Mouse (Mus musculus) heart, embryonic 10.5 days (tissue): ENCODE data around the gene Tti1. TPM values are rescaled to one million over a fixed set of nuclear protein-coding genes. Genes with fewer than 3 reads are reported as not detected.
A peak's percentile ranks its signal among the peaks of the same experiment; 100 is the strongest.

Experiments used
- DNase-seq: peaks from one replicate; pipeline ENCODE4 v3.0.0-alpha.2; 2017; ENCODE audit warnings: low spot score
- H3K27ac ChIP-seq: fragments of 300-500 bp; sonication (generic); 2 replicates; pipeline ENCODE4 v1.5.1; 2016; ENCODE audit warnings: mild to moderate bottlenecking
- H3K27me3 ChIP-seq: fragments of 300-500 bp; sonication (generic); 2 replicates; pipeline ENCODE4 v1.6.1; 2016; ENCODE audit warnings: mild to moderate bottlenecking; ENCODE audit not compliant: poor library complexity, insufficient read depth, severe bottlenecking
- H3K36me3 ChIP-seq: fragments of 300-500 bp; sonication (generic); 2 replicates; pipeline ENCODE4 v1.6.1; 2016; ENCODE audit warnings: mild to moderate bottlenecking, moderate library complexity
- H3K4me1 ChIP-seq: fragments of 300-500 bp; sonication (generic); 2 replicates; pipeline ENCODE4 v1.6.1; 2016; ENCODE audit warnings: mild to moderate bottlenecking
- H3K4me3 ChIP-seq: fragments of 300-500 bp; sonication (generic); 2 replicates; pipeline ENCODE4 v1.5.1; 2016; ENCODE audit warnings: mild to moderate bottlenecking, moderate library complexity
- H3K9me3 ChIP-seq: fragments of 300-500 bp; sonication (generic); 2 replicates; pipeline ENCODE4 v1.6.1; 2016; ENCODE audit warnings: mild to moderate bottlenecking, moderate library complexity
- WGBS: fragments of 180-500 bp; shearing (Covaris S2); methylation state at CpG from one replicate; pipeline ENCODE4 v1.1.7; 2016; 5-methylcytosine and 5-hydroxymethylcytosine counted together
- polyA plus RNA-seq: library from polyadenylated mRNA; unstranded; fragments of >200 nt; fragmentation: Nextera tagmentation; extraction: Ambion mirVana; gene quantifications from 2 replicates; pipeline ENCODE4 v1.2.1, GENCODE M21; 2016

The Tti1 gene
- polyA plus RNA-seq, 1 experiment from 2014 or later, result 30.5 TPM

DNA sequence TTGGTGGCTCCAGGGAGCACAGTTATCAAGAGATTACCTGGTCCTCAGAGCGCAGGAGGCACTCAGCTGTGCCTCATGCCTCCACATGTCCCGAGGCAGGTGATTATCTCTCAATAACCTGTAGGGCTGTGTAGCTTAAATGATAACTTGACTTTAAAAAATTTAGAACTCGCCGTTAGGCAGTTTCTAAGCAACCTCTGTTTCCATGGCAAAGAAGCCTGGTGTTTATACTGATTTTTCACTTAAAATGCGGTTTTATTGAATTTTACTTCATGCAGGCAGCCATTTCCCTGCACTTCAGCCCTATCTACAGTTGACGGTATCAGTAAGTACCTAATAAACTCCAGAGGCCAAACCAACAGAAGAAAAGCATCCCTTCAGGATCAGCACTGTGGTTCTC is 42.0 kb downstream of the Tti1 start:
- H3K27ac ChIP-seq, result 0 out of 2 replicates have a peak overlapping the region, but pooled peaks have one; percentile 74
- DNase-seq, result no peak
- H3K4me1 ChIP-seq, result peaks cover 41% of the 10 kb centered on the region
- WGBS, result 73% methylated on average over 6 of the region's 6 CpGs
- no peaks in the 10 kb centered on the region for H3K9me3 ChIP-seq
- peaks cover 30% of the 10 kb centered on the region for H3K36me3 ChIP-seq
- no peak overlapping the region for H3K4me3 ChIP-seq
- no peaks in the 10 kb centered on the region for H3K27me3 ChIP-seq

GRCm38 (mm10) chr2:157985611-157986010 is 42.6 kb downstream of the Tti1 start:
- Histone ChIP-seq H3K27ac (peak overlapping the region; percentile 74; the same call in 1 of the 2 replicates), H3K9me3 (no peaks in the 10 kb centered on the region), H3K4me1 (peaks cover 41% of the 10 kb centered on the region), H3K36me3 (peaks cover 27% of the 10 kb centered on the region; the same call in 1 of the 2 replicates), H3K27me3 (no peaks in the 10 kb centered on the region), H3K4me3 (no peak overlapping the region)
- WGBS, result 69% methylated on average over 4 of the region's 4 CpGs
- DNase-seq, result no peak

GRCm38 (mm10) chr2:157983276-157983675 is 45.0 kb downstream of the Tti1 start:
- H3K4me3 ChIP-seq, result no peak overlapping the region
- WGBS, result 79% methylated on average over 4 of the region's 4 CpGs

GRCm38 (mm10) chr2:157982727-157983126 is 45.5 kb downstream of the Tti1 start:
- H3K9me3 ChIP-seq, result no peaks in the 10 kb centered on the region
- no peak for DNase-seq
- H3K27me3 ChIP-seq, result no peaks in the 10 kb centered on the region
- 82% methylated on average over 3 of the region's 3 CpGs for WGBS
- H3K4me1 ChIP-seq, result peaks cover 28% of the 10 kb centered on the region
- no peak overlapping the region for H3K27ac ChIP-seq
- H3K4me3 ChIP-seq, result no peak overlapping the region
- H3K36me3 ChIP-seq, result peaks cover 26% of the 10 kb centered on the region; the same call in 1 of the 2 replicates

More at GRCm38 (mm10) chr2:157983276-157983675, 45.0 kb downstream of the Tti1 start:
- Histone ChIP-seq H3K9me3 (no peaks in the 10 kb centered on the region), H3K36me3 (peaks cover 26% of the 10 kb centered on the region; the same call in 1 of the 2 replicates), H3K4me1 (peaks cover 32% of the 10 kb centered on the region), H3K27me3 (no peaks in the 10 kb centered on the region), H3K27ac (no peak overlapping the region)
- DNase-seq, result no peak

- peaks cover 21% of the 10 kb centered on the region; the same call in 1 of the 2 replicates for H3K36me3 ChIP-seq
- 64% methylated on average over 5 of the region's 5 CpGs for WGBS
- H3K27me3 ChIP-seq, result peaks cover 24% of the 10 kb centered on the region
These were observed 49.0 kb downstream of the Tti1 start for GRCm38 (mm10) chr2:157979241-157979640.

DNA sequence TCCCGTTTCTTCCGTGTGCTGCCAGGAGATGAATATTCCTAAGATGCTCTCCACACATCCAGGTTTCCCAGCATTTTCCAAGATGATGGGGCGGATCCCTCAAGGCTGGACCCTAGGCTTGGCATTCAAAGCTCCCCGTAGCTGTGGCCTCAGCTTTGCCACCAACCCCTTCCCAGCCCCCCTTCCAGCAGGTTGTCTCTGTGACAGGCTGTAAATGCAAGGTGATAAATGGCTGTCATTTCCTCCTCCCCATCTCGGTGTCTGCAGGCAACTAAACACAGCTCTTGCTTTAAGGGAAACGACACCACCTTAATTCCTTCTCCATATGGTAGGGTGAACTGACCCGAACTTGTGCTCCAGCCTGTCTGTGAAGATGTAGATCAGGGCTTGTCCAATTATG is 52.6 kb downstream of the Tti1 start:
- Histone ChIP-seq H3K27ac (no peak overlapping the region), H3K4me1 (peaks cover 24% of the 10 kb centered on the region), H3K27me3 (peaks cover 31% of the 10 kb centered on the region), H3K36me3 (0 out of 2 replicates have a peak, but pooled peaks cover 4% of the 10 kb centered on the region), H3K9me3 (no peaks in the 10 kb centered on the region), H3K4me3 (peak overlapping the region; percentile 37; the same call in 1 of the 2 replicates)
- DNase-seq, result no peak
- WGBS, result 6% methylated on average over 7 of the region's 7 CpGs

More at GRCm38 (mm10) chr2:157979241-157979640, 49.0 kb downstream of the Tti1 start:
- DNase-seq, result no peak
- Histone ChIP-seq H3K27ac (no peak overlapping the region), H3K4me1 (peaks cover 24% of the 10 kb centered on the region), H3K9me3 (no peaks in the 10 kb centered on the region), H3K4me3 (no peak overlapping the region)

GRCm38 (mm10) chr2:157974604-157975501 is 53.4 kb downstream of the Tti1 start:
- H3K9me3 ChIP-seq, result no peaks in the 10 kb centered on the region
- H3K36me3 ChIP-seq, result no peaks in the 10 kb centered on the region
- no peak for DNase-seq
- H3K27me3 ChIP-seq, result peaks cover 31% of the 10 kb centered on the region
- 4% methylated on average over 23 of the region's 23 CpGs for WGBS
- peak overlapping the region; percentile 37 for H3K4me3 ChIP-seq
- H3K27ac ChIP-seq, result no peak overlapping the region
- H3K4me1 ChIP-seq, result peaks cover 21% of the 10 kb centered on the region

DNA sequence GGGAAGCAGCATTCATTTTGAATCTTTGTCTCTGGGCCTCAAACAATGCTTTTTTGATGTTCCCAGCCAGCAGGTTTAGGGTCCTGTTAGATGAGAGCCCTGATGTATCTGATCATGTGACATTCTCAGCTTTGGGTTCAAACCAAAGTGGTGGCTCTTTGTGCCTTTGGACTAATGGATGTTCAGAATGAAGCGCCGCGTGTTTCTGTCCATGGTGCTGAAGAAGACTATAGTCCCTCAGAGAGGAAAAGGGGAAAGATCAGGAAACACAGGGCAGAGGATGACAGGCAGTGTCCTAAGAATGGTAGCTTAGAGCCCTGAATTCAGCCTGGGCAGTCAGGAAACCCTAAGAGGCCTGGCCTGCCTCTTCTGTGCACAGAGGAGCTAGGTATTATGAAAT is 57.6 kb downstream of the Tti1 start:
- Histone ChIP-seq H3K4me1 (peaks cover 13% of the 10 kb centered on the region), H3K27ac (no peak overlapping the region), H3K9me3 (no peaks in the 10 kb centered on the region), H3K36me3 (no peaks in the 10 kb centered on the region), H3K27me3 (peaks cover 18% of the 10 kb centered on the region), H3K4me3 (no peak overlapping the region)
- DNase-seq, result no peak
- 2% methylated on average over 3 of the region's 3 CpGs for WGBS

DNA sequence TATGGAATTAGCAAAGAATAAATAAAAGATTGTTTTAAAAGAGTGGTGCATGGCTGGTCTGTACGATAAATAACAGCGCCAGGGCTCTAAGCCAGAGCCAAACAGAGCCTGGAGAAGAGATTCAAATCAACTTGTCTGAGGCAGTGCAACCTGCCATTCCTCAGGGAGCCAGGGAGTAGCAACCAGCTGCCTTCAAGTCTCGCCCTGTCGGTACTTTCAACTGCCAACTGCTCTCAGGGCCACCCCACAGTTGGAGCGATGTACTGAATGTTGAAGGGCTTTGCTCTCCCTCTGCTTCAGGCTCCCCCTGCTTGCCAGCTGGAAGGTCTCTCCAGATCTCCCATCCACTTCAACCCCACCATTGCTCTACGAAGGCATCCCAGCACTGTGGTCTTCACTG is 58.1 kb downstream of the Tti1 start:
- H3K4me1 ChIP-seq, result peaks cover 8% of the 10 kb centered on the region
- no peak for DNase-seq
- no peaks in the 10 kb centered on the region for H3K9me3 ChIP-seq
- H3K36me3 ChIP-seq, result no peaks in the 10 kb centered on the region
- no peak overlapping the region for H3K27ac ChIP-seq
- no peak overlapping the region for H3K4me3 ChIP-seq
- peaks cover 13% of the 10 kb centered on the region; the same call in 1 of the 2 replicates for H3K27me3 ChIP-seq
- WGBS, result 58% methylated on average over 6 of the region's 6 CpGs

- DNase-seq, result no peak
- H3K27me3 ChIP-seq, result no peaks in the 10 kb centered on the region
- no peak overlapping the region for H3K27ac ChIP-seq
- H3K4me1 ChIP-seq, result no peaks in the 10 kb centered on the region
- H3K36me3 ChIP-seq, result no peaks in the 10 kb centered on the region
- H3K9me3 ChIP-seq, result no peaks in the 10 kb centered on the region
- WGBS, result 22% methylated on average over 3 of the region's 3 CpGs
- no peak overlapping the region for H3K4me3 ChIP-seq
These were observed 60.4 kb downstream of the Tti1 start for GRCm38 (mm10) chr2:157967856-157968255.

- DNase-seq, result no peak
- no peaks in the 10 kb centered on the region for H3K36me3 ChIP-seq
- no peaks in the 10 kb centered on the region for H3K9me3 ChIP-seq
- H3K4me1 ChIP-seq, result peaks cover 15% of the 10 kb centered on the region
- H3K4me3 ChIP-seq, result no peak overlapping the region
- no peaks in the 10 kb centered on the region for H3K27me3 ChIP-seq
- 15% methylated on average over 2 of the region's 2 CpGs for whole genome bisulfite sequencing
- no peak overlapping the region for H3K27ac ChIP-seq
These were observed 70.5 kb downstream of the Tti1 start for GRCm38 (mm10) chr2:157957707-157958108.

GRCm38 (mm10) chr2:157953978-157954377 is 74.3 kb downstream of the Tti1 start:
- DNase-seq, result no peak
- Histone ChIP-seq H3K9me3 (no peaks in the 10 kb centered on the region), H3K4me3 (no peak overlapping the region), H3K27ac (no peak overlapping the region), H3K27me3 (no peaks in the 10 kb centered on the region), H3K36me3 (no peaks in the 10 kb centered on the region), H3K4me1 (peaks cover 15% of the 10 kb centered on the region)
- 75% methylated on average over 5 of the region's 5 CpGs for WGBS

GRCm38 (mm10) chr2:157944156-157944893 is 83.9 kb downstream of the Tti1 start:
- Histone ChIP-seq H3K27me3 (peaks cover 44% of the 10 kb centered on the region), H3K36me3 (no peaks in the 10 kb centered on the region), H3K27ac (peak overlapping the region; percentile 78), H3K4me1 (peaks cover 32% of the 10 kb centered on the region), H3K4me3 (peak overlapping the region; percentile 66), H3K9me3 (no peaks in the 10 kb centered on the region)
- WGBS, result 10% methylated on average over 37 of the region's 37 CpGs
- no peak for DNase-seq
